Mouse (Mus musculus) cerebellum, postnatal 36 days (tissue): Measurements from ENCODE around the gene Ube2dnl1.

ENCODE experiments used
- DNase-seq, 2 experiments: peaks; one replicate each; pipeline ENCODE4 v3.0.0; 2021 to 2022; ENCODE audit warnings: mixed read lengths in 2 of 2

Gene Ube2dnl1

GRCm38 (mm10) chrX:114904712-114905111, at the start of gene Ube2dnl1:
TSS of gene Ube2dnl1 (plus strand) at chrX:114905012.
- no peak for DNase-seq

- no peak for DNase-seq
These were observed 9.3 kb upstream of the Ube2dnl1 start for GRCm38 (mm10) chrX:114895489-114895888.

GRCm38 (mm10) chrX:114897506-114897905, 7.3 kb upstream of the Ube2dnl1 start:
- DNase-seq, result no peak

- no peak for DNase-seq
These were observed 1.4 kb upstream of the Ube2dnl1 start for GRCm38 (mm10) chrX:114903391-114903790.

GRCm38 (mm10) chrX:114907282-114907681, 2.5 kb downstream of the Ube2dnl1 start, which contains the start of gene Ube2dnl2:
TSS of gene Ube2dnl2 (plus strand) at chrX:114907582.
- no peak for DNase-seq

- no peak for DNase-seq
These were observed 50.3 kb downstream of the Ube2dnl1 start for GRCm38 (mm10) chrX:114955066-114955465.
